In the genomic region with DNA sequence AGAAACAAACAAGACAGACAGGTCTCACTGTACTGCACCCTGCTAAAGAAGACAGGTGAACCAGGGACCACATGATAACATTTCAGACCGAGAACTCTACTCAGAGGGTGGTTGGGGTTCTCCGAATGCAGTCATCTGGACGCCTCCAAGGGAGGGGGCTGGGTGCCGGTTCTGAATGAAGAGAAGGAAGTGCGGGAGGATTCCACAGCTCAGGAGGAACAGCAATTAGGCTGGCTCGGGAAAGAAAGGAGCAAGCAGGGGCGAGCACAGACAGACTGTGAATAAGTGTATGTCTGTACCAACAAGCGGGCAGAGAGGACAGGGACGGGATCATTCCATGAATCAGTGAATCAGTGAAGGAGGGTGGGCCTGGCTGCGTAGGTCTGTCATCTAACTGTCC, we compare ENCODE assay signal across 26 mouse cellular contexts.
"Had no signal": no experiment of that assay in that cellular context is flagged by ENCODE, and none has a peak within 500 bp of the region (broad histone marks: within the 10 kb centered on the region; RNA-seq: fewer than 3 reads in every experiment).

No protein-coding gene starts in this region.

- H3K9ac ChIP-seq: heart, embryonic 12.5 days; hindbrain, embryonic 12.5 days; hindbrain, embryonic 14.5 days; intestine, embryonic 15.5 days; limb, embryonic 12.5 days; liver, embryonic 13.5 days had no signal

- DNase-seq: gastrocnemius, adult 2 months; gastrocnemius, postnatal 10 days; gastrocnemius, postnatal 25 days; heart, adult 18-20 months; heart, postnatal 10 days; heart, postnatal 4 days; kidney, adult 18-20 months; kidney, adult 8-10 months; kidney, postnatal 10 days; kidney, postnatal 25 days; kidney, postnatal 4 days; liver; liver, embryonic 13.5 days had no signal

- H3K9me3 ChIP-seq: heart, embryonic 10.5 days; heart, embryonic 12.5 days; hindbrain, embryonic 10.5 days; hindbrain, embryonic 12.5 days; intestine, embryonic 15.5 days; limb, embryonic 10.5 days; limb, embryonic 12.5 days; liver, embryonic 13.5 days had no signal

- H3K27ac ChIP-seq: gastrocnemius, adult 2 months; heart, embryonic 10.5 days; hindbrain, embryonic 10.5 days; hindbrain, embryonic 12.5 days; hindbrain, embryonic 14.5 days; intestine, embryonic 15.5 days; left cerebral cortex, adult 2 months; limb, embryonic 10.5 days; limb, embryonic 12.5 days; liver, embryonic 13.5 days had no signal

- ATAC-seq: hindbrain, embryonic 16.5 days; inflammation-experienced regulatory T-cells, adult 6 months; intestine, embryonic 15.5 days; intestine, postnatal 0 days had no signal

- H3K4me1 ChIP-seq: heart, embryonic 12.5 days; hindbrain, embryonic 12.5 days; intestine, embryonic 15.5 days; liver, embryonic 13.5 days had no signal

- H3K27me3 ChIP-seq: hindbrain, embryonic 12.5 days; intestine, embryonic 15.5 days had no signal

- H3K4me2 ChIP-seq: heart, embryonic 12.5 days; hindbrain, embryonic 12.5 days; hindbrain, embryonic 14.5 days; intestine, embryonic 15.5 days; limb, embryonic 12.5 days; liver, embryonic 11.5 days; liver, embryonic 13.5 days had no signal

- H3K36me3 ChIP-seq: heart, embryonic 10.5 days; heart, embryonic 12.5 days; hindbrain, embryonic 10.5 days; hindbrain, embryonic 12.5 days; intestine, embryonic 15.5 days; limb, embryonic 10.5 days; limb, embryonic 12.5 days; liver, embryonic 13.5 days had no signal

- H3K4me3 ChIP-seq: gastrocnemius, adult 2 months; heart, embryonic 10.5 days; heart, embryonic 12.5 days; hindbrain, embryonic 10.5 days; hindbrain, embryonic 12.5 days; intestine, embryonic 15.5 days; left cerebral cortex, adult 2 months; limb, embryonic 10.5 days; limb, embryonic 12.5 days; liver, embryonic 13.5 days had no signal
